Mouse (Mus musculus) cerebellum, adult 2 months (tissue): ENCODE measurements around the gene Pcyox1.
"Not testable (repeated sequence)": the region's sequence is repeated elsewhere in the genome, so short reads cannot be mapped to it uniquely, and the experiment has no call there.

Source experiments
- CTCF ChIP-seq: fragments of 200-500 bp; IDR thresholded peaks from 2 replicates; pipeline ENCODE4 v1.5.1; 2011; ENCODE audit warnings: low read depth, mild to moderate bottlenecking, control low read depth, low read length, moderate library complexity, borderline replicate concordance; ENCODE audit not compliant: insufficient read depth
- POLR2A ChIP-seq: fragments of 200-500 bp; IDR thresholded peaks from 2 replicates; pipeline ENCODE4 v1.6.1; 2011; ENCODE audit warnings: low read length, control low read depth, borderline replicate concordance; ENCODE audit not compliant: insufficient read depth

- not testable (repeated sequence) for TF ChIP-seq CTCF, POLR2A
Observed at GRCm38 (mm10) chr6:86336340-86336739, 60.6 kb downstream of the Pcyox1 start.
